Mouse (Mus musculus) bone marrow macrophage, adult 2 months (primary cell): ENCODE results near the gene Helz2.

Source experiments
- CTCF ChIP-seq: IDR thresholded peaks from 2 replicates; pipeline ENCODE4 v1.5.1; 2012; ENCODE audit warnings: low read depth, mild to moderate bottlenecking, low read length, moderate library complexity
- POLR2A ChIP-seq: IDR thresholded peaks from 2 replicates; pipeline ENCODE4 v1.6.1; 2012; ENCODE audit warnings: mild to moderate bottlenecking, low read depth, low read length, borderline replicate concordance

GRCm38 (mm10) chr2:181287338-181287957, 45.6 kb upstream of the Helz2 start:
- TF ChIP-seq CTCF = no peak
- TF ChIP-seq POLR2A = no peak
